In genomic region chr11:4238167-4238566, GRCm38 (mm10) we compare ENCODE assay signal across 1 mouse cellular context.
A peak's percentile ranks its signal among the peaks of the same experiment; 100 is the strongest.
TF ChIP-seq lines count a peak whose summit lies in the region.

No protein-coding gene starts in this region.

TF ChIP-seq in CH12.LX, 34 proteins besides CTCF, POLR2A, EP300 and RAD21:
- no peak for TF ChIP-seq USF2 (conservative IDR thresholded peaks at IDR 0.05; ENCODE audit: low read depth, low read length)
- TF ChIP-seq POLR2AphosphoS2 (IDR thresholded peaks at IDR 0.05; ENCODE audit: low read depth, low read length): no peak
- TF ChIP-seq CHD2 (IDR thresholded peaks at IDR 0.05; ENCODE audit: low read length): no peak
- TF ChIP-seq ZKSCAN1 (IDR thresholded peaks at IDR 0.05; ENCODE audit: borderline replicate concordance, low read depth, low read length): peak; percentile 86
- no peak for TF ChIP-seq IRF4 (IDR thresholded peaks at IDR 0.05; ENCODE audit: low read depth, low read length)
